Mouse (Mus musculus) limb, embryonic 14.5 days (tissue): ENCODE measurements around the gene Fgfr2. TPM values are rescaled to one million over a fixed set of nuclear protein-coding genes. Genes with fewer than 3 reads are reported as not detected.

Source experiments
- ATAC-seq: fragments of 200-750 bp; cut with Nextera tagmentation; 2 replicates; pipeline ENCODE4 v1.8.0; 2017; ENCODE audit warnings: low read depth, moderate number of reproducible peaks, moderate TSS enrichment; ENCODE audit not compliant: low FRiP score
- DNase-seq: peaks from one replicate; pipeline ENCODE4 v3.0.0-alpha.2; 2015; ENCODE audit warnings: low spot score
- H3K27ac ChIP-seq: fragments of 300-500 bp; sonication (generic); replicated peaks from 2 replicates; pipeline ENCODE4 v1.5.1; 2014; ENCODE audit warnings: low read depth, mild to moderate bottlenecking, low read length, moderate library complexity, mixed read lengths
- H3K27me3 ChIP-seq: fragments of 300-500 bp; sonication (generic); 2 replicates; pipeline ENCODE4 v1.6.1; 2014; ENCODE audit warnings: low read length, mixed read lengths; ENCODE audit not compliant: control insufficient read depth, insufficient read depth
- H3K36me3 ChIP-seq: fragments of 300-500 bp; sonication (generic); 2 replicates; pipeline ENCODE4 v1.6.1; 2014; ENCODE audit warnings: mild to moderate bottlenecking, low read length, moderate library complexity, mixed read lengths; ENCODE audit not compliant: control insufficient read depth, insufficient read depth
- H3K4me1 ChIP-seq: fragments of 300-500 bp; sonication (generic); 2 replicates; pipeline ENCODE4 v1.6.1; 2014; ENCODE audit warnings: antibody characterized with exemption, low read length, mixed read lengths; ENCODE audit not compliant: control insufficient read depth, insufficient read depth
- H3K4me2 ChIP-seq: fragments of 300-500 bp; sonication (generic); replicated peaks from 2 replicates; pipeline ENCODE4 v1.6.1; 2014; ENCODE audit warnings: low read depth, mild to moderate bottlenecking, low read length, moderate library complexity; ENCODE audit not compliant: severe bottlenecking
- H3K4me3 ChIP-seq: fragments of 300-500 bp; sonication (generic); replicated peaks from 2 replicates; pipeline ENCODE4 v1.5.1; 2014; ENCODE audit warnings: low read length
- H3K9ac ChIP-seq: fragments of 300-500 bp; sonication (generic); 2 replicates; pipeline ENCODE4 v1.6.1; 2014; ENCODE audit warnings: mild to moderate bottlenecking, low read depth, low read length, moderate library complexity; ENCODE audit not compliant: severe bottlenecking
- H3K9me3 ChIP-seq: fragments of 300-500 bp; sonication (generic); 2 replicates; pipeline ENCODE4 v1.6.1; 2016; ENCODE audit warnings: low read length; ENCODE audit not compliant: control insufficient read depth
- POLR2A ChIP-seq: fragments of 200-500 bp; IDR thresholded peaks from 2 replicates; pipeline ENCODE4 v1.8.0; 2012; ENCODE audit warnings: inconsistent platforms, mild to moderate bottlenecking, moderate library complexity, borderline replicate concordance; ENCODE audit not compliant: insufficient read depth, insufficient read length; ENCODE audit errors: extremely low read depth
- WGBS: fragments of 180-500 bp; shearing (Covaris S2); extraction: QIAGEN DNeasy Blood & Tissue Kit; methylation state at CpG from one replicate; pipeline ENCODE4 v1.1.7; 2014; 5-methylcytosine and 5-hydroxymethylcytosine counted together
- polyA plus RNA-seq, 2 experiments: library from polyadenylated mRNA; depleted of rRNA in 1 of 2; stranded (reverse) in 1 of 2; unstranded in 1 of 2; fragments of >200 nt; fragmentation: Nextera tagmentation in 1 of 2; extraction: Ambion mirVana in 1 of 2; gene quantifications; 2 replicates each; pipeline versions ENCODE4 v1.2.1 to v1.2.3; 2012 to 2014

Gene Fgfr2
- polyA plus RNA-seq, 2 experiments = 131 to 133 TPM

DNA sequence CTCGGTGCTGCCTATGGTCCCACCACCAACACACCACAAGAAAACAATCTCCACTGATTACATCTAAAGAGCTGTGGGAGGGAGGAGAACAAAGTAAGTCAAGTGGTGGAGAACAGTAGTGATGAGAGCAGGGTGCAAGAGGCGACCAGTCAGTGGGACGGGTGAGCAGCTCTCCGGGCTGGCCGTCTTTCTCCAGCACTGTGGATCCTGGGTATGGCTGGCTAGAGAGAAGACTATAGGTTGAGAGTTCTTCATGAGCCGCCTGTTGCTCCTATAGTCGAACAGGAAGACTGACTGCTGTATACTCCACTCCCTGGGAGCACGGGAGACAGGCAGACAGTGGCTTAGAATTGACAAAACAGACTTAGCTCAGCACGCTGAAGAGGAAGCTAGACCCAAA is 2923.2 kb downstream of the Fgfr2 start:
- H3K4me2 ChIP-seq = no peak overlapping the region
- WGBS = 88% methylated on average over 9 of the region's 9 CpGs
- no peaks in the 10 kb centered on the region for H3K9me3 ChIP-seq
- DNase-seq (no peak), ATAC-seq (no peak)
- no peak for TF ChIP-seq POLR2A
- no peaks in the 10 kb centered on the region for H3K27me3 ChIP-seq
- no peak overlapping the region for H3K9ac ChIP-seq
- peaks cover 32% of the 10 kb centered on the region for H3K4me1 ChIP-seq
- H3K4me3 ChIP-seq = no peak overlapping the region
- H3K36me3 ChIP-seq = peaks cover 54% of the 10 kb centered on the region
- H3K27ac ChIP-seq = no peak overlapping the region

DNA sequence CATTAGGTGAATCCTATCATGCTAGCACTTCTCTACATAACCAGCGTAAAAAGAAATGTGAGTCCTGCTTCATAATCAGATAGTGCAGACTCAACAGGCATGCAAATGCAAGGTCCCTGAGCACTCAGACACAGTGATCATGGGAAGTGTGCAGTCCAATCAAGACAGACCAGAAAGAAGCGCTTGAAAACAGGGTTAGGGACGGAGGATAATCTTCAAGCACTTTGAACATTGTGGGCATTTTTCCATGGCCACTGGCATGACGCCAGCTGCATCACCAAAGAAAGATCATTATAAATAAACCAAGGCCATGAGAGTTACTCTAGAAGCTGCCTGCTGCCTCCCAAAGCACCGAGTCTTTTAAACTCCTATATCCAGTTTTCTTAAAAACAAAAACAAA is 2923.8 kb downstream of the Fgfr2 start:
- H3K9me3 ChIP-seq = no peaks in the 10 kb centered on the region
- H3K4me1 ChIP-seq = peaks cover 28% of the 10 kb centered on the region
- no peak for DNase-seq
- no peak overlapping the region for H3K27ac ChIP-seq
- H3K9ac ChIP-seq = no peak overlapping the region
- H3K4me3 ChIP-seq = no peak overlapping the region
- ATAC-seq = no peak
- no peak overlapping the region for H3K4me2 ChIP-seq
- no peak for TF ChIP-seq POLR2A
- 74% methylated on average over 5 of the region's 5 CpGs for WGBS
- no peaks in the 10 kb centered on the region for H3K27me3 ChIP-seq
- peaks cover 61% of the 10 kb centered on the region for H3K36me3 ChIP-seq

DNA sequence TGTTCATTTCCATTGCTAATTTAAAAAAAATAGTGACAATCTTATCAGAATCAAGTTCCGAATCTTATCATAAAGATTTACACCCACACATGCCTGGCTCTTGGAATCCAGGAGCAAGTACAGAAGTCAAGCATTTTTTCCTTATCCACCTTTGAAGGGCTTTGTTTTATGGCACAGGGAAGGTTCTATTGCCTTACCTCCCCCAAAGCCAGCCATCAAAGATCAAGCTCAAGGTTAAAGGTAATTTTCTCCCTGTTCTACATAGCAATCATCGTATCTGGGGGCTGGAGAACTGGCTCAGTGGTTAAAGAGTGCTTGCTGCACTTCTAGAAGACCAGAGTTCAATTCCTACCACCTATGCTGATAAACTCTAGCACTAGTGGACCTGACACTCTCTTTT is 2928.1 kb downstream of the Fgfr2 start:
- 68% methylated on average over 2 of the region's 2 CpGs for WGBS

DNA sequence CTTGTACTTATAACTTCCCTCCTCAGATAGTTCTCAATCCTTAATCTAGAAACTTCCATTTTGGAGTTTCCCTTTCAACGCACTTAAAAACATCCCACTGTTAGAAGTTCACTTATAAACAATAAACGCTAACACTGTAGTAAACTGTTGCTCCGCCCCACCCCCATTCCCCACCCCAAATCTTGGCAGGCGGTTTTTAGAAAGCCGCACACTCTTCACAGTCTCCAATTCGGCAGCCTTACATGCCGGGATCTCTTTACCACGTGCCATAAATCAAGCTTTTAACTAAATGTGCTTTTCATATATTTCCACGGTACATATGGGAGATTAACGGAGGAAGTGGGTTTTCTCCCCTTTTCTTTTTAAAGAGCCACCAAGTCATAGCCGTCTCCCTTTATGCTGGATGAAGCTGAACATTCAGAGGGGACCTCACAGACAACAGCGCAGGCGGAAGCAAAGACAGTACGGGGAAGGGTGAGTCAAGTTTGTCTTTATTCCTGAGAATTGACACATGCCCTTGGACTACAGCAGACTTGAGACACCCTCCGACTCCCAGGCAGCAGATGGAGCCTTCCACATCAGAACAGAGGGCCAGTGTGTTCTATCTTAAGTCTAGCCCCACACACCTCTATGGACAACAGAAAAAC is 2932.7 kb downstream of the Fgfr2 start:
- no peak for TF ChIP-seq POLR2A

More for the DNA sequence above, 2928.1 kb downstream of the Fgfr2 start:
- no peak for TF ChIP-seq POLR2A
- Histone ChIP-seq H3K4me3 (no peak overlapping the region), H3K9ac (no peak overlapping the region), H3K4me2 (no peak overlapping the region), H3K27ac (no peak overlapping the region), H3K9me3 (no peaks in the 10 kb centered on the region), H3K36me3 (peaks cover 65% of the 10 kb centered on the region), H3K4me1 (peaks cover 30% of the 10 kb centered on the region), H3K27me3 (no peaks in the 10 kb centered on the region)
- ATAC-seq (no peak), DNase-seq (no peak)

DNA sequence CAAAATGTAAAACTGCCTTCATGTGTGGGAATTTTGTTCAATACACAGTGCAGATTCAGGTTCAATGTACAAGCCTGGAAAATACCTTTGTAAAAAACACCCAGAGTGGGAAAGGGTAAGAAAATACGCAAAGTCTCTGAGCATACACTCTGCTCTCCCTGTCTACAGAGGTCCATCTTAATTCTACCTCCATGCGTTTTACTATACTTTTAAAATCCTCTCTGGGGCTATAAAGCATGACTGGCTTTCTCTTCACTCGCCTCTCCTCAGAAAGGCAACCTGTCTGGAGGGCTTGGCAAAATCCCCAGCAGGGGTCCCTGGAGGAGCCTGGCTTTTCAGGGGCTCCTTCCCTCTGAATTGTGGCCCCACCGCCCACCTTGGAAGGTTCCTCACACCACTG is 2933.2 kb downstream of the Fgfr2 start:
- Histone ChIP-seq H3K36me3 (peaks cover 46% of the 10 kb centered on the region), H3K9ac (no peak overlapping the region), H3K27me3 (no peaks in the 10 kb centered on the region), H3K4me2 (peak overlapping the region; percentile 30; the same call in 1 of the 2 replicates), H3K27ac (peak overlapping the region; percentile 68), H3K4me3 (no peak overlapping the region), H3K9me3 (no peaks in the 10 kb centered on the region), H3K4me1 (peaks cover 35% of the 10 kb centered on the region)
- ATAC-seq (peak; percentile 81), DNase-seq (peak; percentile 48)
- TF ChIP-seq POLR2A = no peak
- WGBS = 16% methylated on average over 4 of the region's 4 CpGs

More for the DNA sequence above, 2932.7 kb downstream of the Fgfr2 start:
- Histone ChIP-seq H3K9ac (no peak overlapping the region), H3K9me3 (no peaks in the 10 kb centered on the region), H3K4me1 (peaks cover 32% of the 10 kb centered on the region), H3K4me2 (peak overlapping the region; percentile 30; the same call in 1 of the 2 replicates), H3K27me3 (no peaks in the 10 kb centered on the region), H3K36me3 (peaks cover 46% of the 10 kb centered on the region), H3K4me3 (no peak overlapping the region), H3K27ac (peak overlapping the region; percentile 68)
- DNase-seq (peak; percentile 71), ATAC-seq (peak; percentile 81)
- 17% methylated on average over 15 of the region's 15 CpGs for WGBS
